Mouse (Mus musculus) embryonic facial prominence, embryonic 14.5 days (tissue): ENCODE data around the gene Umad1. TPM values are rescaled to one million over a fixed set of nuclear protein-coding genes. Genes with fewer than 3 reads are reported as not detected.

Experiments used
- ATAC-seq: fragments of 200-750 bp; cut with Nextera tagmentation; 2 replicates; pipeline ENCODE4 v1.8.0; 2017; ENCODE audit warnings: low read depth, moderate number of reproducible peaks, moderate TSS enrichment
- DNase-seq: peaks from one replicate; pipeline ENCODE4 v3.0.0-alpha.2; 2015; ENCODE audit warnings: low spot score
- H3K27ac ChIP-seq: fragments of 300-500 bp; sonication (generic); replicated peaks from 2 replicates; pipeline ENCODE4 v1.5.1; 2014; ENCODE audit warnings: low read depth, mild to moderate bottlenecking, low read length, moderate library complexity
- H3K27me3 ChIP-seq: fragments of 300-500 bp; sonication (generic); replicated peaks from 2 replicates; pipeline ENCODE4 v1.6.1; 2014; ENCODE audit warnings: low read length; ENCODE audit not compliant: control insufficient read depth, insufficient read depth
- H3K36me3 ChIP-seq: fragments of 300-500 bp; sonication (generic); 2 replicates; pipeline ENCODE4 v1.6.1; 2014; ENCODE audit warnings: low read length, mixed read lengths; ENCODE audit not compliant: control insufficient read depth, insufficient read depth
- H3K4me1 ChIP-seq: fragments of 300-500 bp; sonication (generic); 2 replicates; pipeline ENCODE4 v1.6.1; 2014; ENCODE audit warnings: antibody characterized with exemption, low read length; ENCODE audit not compliant: control insufficient read depth, insufficient read depth
- H3K4me2 ChIP-seq: fragments of 300-500 bp; sonication (generic); 2 replicates; pipeline ENCODE4 v1.6.1; 2014; ENCODE audit warnings: low read depth, mild to moderate bottlenecking, low read length, moderate library complexity, mixed read lengths
- H3K4me3 ChIP-seq: fragments of 300-500 bp; sonication (generic); 2 replicates; pipeline ENCODE4 v1.5.1; 2014; ENCODE audit warnings: low read depth, mild to moderate bottlenecking, low read length
- H3K9ac ChIP-seq: fragments of 300-500 bp; sonication (generic); 2 replicates; pipeline ENCODE4 v1.6.1; 2014; ENCODE audit warnings: low read depth, mild to moderate bottlenecking, low read length, moderate library complexity, mixed read lengths
- H3K9me3 ChIP-seq: fragments of 300-500 bp; sonication (generic); 2 replicates; pipeline ENCODE4 v1.6.1; 2016; ENCODE audit warnings: low read length; ENCODE audit not compliant: control insufficient read depth
- WGBS: fragments of 180-500 bp; shearing (Covaris S2); extraction: QIAGEN DNeasy Blood & Tissue Kit; methylation state at CpG from one replicate; pipeline ENCODE4 v1.1.7; 2014; 5-methylcytosine and 5-hydroxymethylcytosine counted together
- polyA plus RNA-seq: library from polyadenylated mRNA; unstranded; fragments of >200 nt; fragmentation: Nextera tagmentation; extraction: Ambion mirVana; gene quantifications from 2 replicates; pipeline ENCODE4 v1.2.1, GENCODE M21; 2014

Umad1 gene
- polyA plus RNA-seq, 1 experiment from 2014 or later, result 20.0 TPM

DNA sequence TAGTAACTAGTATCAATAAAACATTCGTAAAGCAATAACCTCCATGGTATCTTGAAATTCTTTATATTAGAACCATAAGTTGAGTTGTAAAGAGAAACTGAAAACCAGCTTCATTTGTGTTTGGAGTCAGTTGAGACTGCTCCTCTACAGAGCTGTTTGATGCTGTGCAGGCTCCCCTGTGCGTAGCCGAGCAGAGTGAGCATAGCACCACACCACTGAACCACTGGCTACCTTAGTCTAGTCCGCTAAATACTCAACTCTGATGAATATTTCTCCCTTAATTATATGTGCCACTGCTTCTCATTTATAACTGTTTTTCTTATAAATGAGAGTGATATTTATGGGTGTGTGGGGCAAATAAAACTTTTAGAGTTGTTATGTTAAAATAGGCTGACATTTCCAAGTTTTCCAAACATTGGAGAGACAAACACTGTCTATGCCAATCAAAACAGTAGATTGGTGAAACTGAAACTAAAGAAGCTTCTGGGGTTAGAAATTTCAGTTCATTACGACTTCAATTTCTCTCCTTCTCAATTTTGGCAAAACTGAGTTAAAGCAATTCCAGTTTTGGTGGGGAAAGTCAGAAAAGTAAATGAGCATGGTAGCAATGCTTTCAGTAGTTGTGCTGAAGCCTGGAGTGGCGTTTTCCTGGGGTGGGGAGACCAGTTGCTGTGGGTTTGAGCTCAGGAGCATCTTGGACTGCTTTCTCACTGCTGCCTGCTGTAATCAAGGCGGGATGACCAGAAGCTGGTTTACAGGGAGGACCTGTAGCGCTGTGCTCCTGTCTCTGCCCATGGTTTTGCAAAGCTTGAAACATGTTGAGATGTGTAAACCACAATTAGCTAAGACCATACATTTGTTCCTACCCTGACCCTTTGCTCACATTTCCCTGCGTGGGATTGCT, 77.7 kb downstream of the Umad1 start:
- WGBS, result 77% methylated on average over 9 of the region's 9 CpGs
- DNase-seq, result peak; percentile 20

DNA sequence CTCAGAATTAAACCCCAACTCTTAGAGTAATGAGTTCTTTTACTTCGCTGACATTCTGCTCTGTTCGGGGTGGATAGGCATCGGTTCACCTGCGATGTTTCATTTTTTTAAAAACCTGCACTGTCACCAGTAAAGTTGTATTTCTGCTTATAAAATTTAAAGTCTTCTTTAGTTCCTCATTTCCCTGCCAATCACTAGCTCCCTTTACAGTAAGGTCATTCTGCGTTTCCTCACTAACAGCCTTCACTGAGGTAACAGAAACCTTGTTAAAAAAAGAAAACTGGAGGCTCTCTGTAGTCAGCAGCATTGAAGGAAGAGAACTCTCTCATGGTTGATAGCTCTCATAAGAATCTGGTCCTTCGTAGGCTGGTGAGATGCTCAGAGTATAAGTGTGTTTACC, 80.4 kb downstream of the Umad1 start:
- H3K9ac ChIP-seq, result no peak overlapping the region
- H3K27ac ChIP-seq, result no peak overlapping the region
- no peaks in the 10 kb centered on the region for H3K27me3 ChIP-seq
- DNase-seq (no peak), ATAC-seq (no peak)
- H3K9me3 ChIP-seq, result no peaks in the 10 kb centered on the region
- H3K36me3 ChIP-seq, result no peaks in the 10 kb centered on the region
- H3K4me3 ChIP-seq, result no peak overlapping the region
- WGBS, result 87% methylated on average over 6 of the region's 6 CpGs
- H3K4me1 ChIP-seq, result no peaks in the 10 kb centered on the region
- H3K4me2 ChIP-seq, result no peak overlapping the region

More for the DNA sequence above, 77.7 kb downstream of the Umad1 start:
- Histone ChIP-seq H3K4me3 (no peak overlapping the region), H3K4me2 (no peak overlapping the region), H3K27ac (no peak overlapping the region), H3K27me3 (no peaks in the 10 kb centered on the region), H3K9ac (no peak overlapping the region), H3K4me1 (no peaks in the 10 kb centered on the region), H3K36me3 (no peaks in the 10 kb centered on the region), H3K9me3 (no peaks in the 10 kb centered on the region)
- no peak for ATAC-seq

- Histone ChIP-seq H3K4me2 (no peak overlapping the region), H3K9ac (no peak overlapping the region), H3K27me3 (no peaks in the 10 kb centered on the region), H3K36me3 (no peaks in the 10 kb centered on the region), H3K4me3 (no peak overlapping the region), H3K9me3 (no peaks in the 10 kb centered on the region), H3K4me1 (no peaks in the 10 kb centered on the region; the same call in 1 of the 2 replicates), H3K27ac (no peak overlapping the region)
- DNase-seq (no peak), ATAC-seq (no peak)
- 93% methylated on average over 4 of the region's 4 CpGs for WGBS
These were observed 84.2 kb downstream of the Umad1 start for GRCm38 (mm10) chr6:8343271-8343670.

DNA sequence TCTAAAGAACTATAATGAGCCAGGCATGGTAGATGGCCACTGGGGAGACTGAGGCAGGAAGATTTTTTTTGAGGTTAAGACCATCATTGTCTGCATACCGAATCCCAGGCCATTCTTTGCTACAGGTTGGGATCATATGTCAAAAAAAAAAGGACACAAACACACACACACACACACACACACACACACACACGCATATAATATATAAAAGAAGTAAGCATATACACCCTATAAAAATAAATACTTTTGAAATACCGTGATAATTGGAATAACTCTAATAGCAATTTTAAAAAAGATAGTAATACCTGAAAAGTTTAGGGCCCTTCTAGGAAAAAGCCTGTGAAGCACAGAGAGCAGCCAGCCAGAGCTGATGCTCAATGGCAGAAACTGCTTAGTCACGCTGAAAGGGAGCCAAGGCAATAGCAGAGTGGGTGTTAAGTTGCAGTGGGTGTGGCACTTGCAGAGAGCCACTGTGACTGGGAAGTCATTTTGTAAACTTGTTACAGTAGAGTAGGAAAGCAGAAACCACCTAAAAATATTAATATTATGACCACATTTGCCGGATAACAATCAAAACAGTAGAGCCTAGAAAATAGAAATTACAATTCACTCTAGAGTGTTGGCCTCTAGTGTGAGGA, 86.2 kb downstream of the Umad1 start:
- H3K27ac ChIP-seq, result no peak overlapping the region
- DNase-seq (peak; percentile 80), ATAC-seq (peak; percentile 72; the same call in 1 of the 2 replicates)
- no peaks in the 10 kb centered on the region for H3K36me3 ChIP-seq
- no peak overlapping the region for H3K4me2 ChIP-seq
- 63% methylated on average over 5 of the region's 5 CpGs for WGBS
- peaks cover 6% of the 10 kb centered on the region for H3K4me1 ChIP-seq
- no peak overlapping the region for H3K4me3 ChIP-seq
- no peaks in the 10 kb centered on the region for H3K27me3 ChIP-seq
- H3K9ac ChIP-seq, result no peak overlapping the region
- H3K9me3 ChIP-seq, result no peaks in the 10 kb centered on the region

GRCm38 (mm10) chr6:8347154-8347553, 88.1 kb downstream of the Umad1 start:
- Histone ChIP-seq H3K9ac (no peak overlapping the region), H3K9me3 (no peaks in the 10 kb centered on the region), H3K36me3 (no peaks in the 10 kb centered on the region), H3K27me3 (no peaks in the 10 kb centered on the region), H3K4me3 (no peak overlapping the region), H3K4me2 (no peak overlapping the region), H3K27ac (no peak overlapping the region), H3K4me1 (peaks cover 6% of the 10 kb centered on the region)
- ATAC-seq, result no peak
- 80% methylated on average over 2 of the region's 2 CpGs for WGBS
- DNase-seq, result no peak

- 90% methylated on average over 1 of the region's 1 CpGs for WGBS
- DNase-seq, result no peak
- ATAC-seq, result no peak
- Histone ChIP-seq H3K27me3 (no peaks in the 10 kb centered on the region), H3K4me1 (peaks cover 8% of the 10 kb centered on the region), H3K36me3 (no peaks in the 10 kb centered on the region), H3K4me2 (no peak overlapping the region), H3K27ac (no peak overlapping the region; the same call in 1 of the 2 replicates), H3K9me3 (no peaks in the 10 kb centered on the region), H3K4me3 (no peak overlapping the region), H3K9ac (no peak overlapping the region)
These were observed 89.3 kb downstream of the Umad1 start for GRCm38 (mm10) chr6:8348344-8348743.

DNA sequence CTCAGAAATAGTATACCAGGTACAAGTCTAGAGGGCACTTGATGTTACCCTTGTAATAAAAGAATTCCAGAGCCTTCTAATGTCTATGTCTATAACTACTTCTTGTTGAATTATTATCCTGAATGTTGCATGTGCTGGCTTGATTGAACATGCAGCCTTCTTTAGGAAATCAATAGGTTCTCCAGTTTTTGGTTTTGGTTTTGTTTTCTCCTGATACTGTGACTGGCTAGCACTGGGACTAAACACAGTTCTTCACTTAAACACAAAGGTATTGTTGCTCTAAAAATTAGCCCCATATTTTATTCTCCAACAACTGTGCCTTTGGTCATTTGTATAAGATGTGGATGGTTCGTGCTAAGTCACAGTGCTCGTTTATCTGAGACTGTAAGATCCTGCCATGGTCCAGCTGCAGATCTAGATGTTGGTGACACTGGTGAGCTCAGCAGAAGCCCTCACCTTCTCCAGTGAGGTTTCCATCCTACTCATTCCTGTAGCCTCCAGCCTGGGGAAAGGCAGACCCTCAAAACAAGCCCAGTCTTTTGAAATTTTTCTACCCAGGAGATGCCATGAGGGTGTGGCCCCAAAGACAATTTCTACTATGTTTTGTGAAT, 90.1 kb downstream of the Umad1 start:
- Histone ChIP-seq H3K9me3 (no peaks in the 10 kb centered on the region), H3K4me1 (peaks cover 14% of the 10 kb centered on the region), H3K9ac (no peak overlapping the region), H3K27ac (no peak overlapping the region), H3K4me3 (no peak overlapping the region), H3K4me2 (no peak overlapping the region), H3K36me3 (no peaks in the 10 kb centered on the region), H3K27me3 (no peaks in the 10 kb centered on the region)
- 81% methylated on average over 2 of the region's 2 CpGs for WGBS
- ATAC-seq (no peak), DNase-seq (no peak)

- no peaks in the 10 kb centered on the region for H3K36me3 ChIP-seq
- peaks cover 14% of the 10 kb centered on the region for H3K4me1 ChIP-seq
- WGBS, result 77% methylated on average over 2 of the region's 2 CpGs
These were observed 92.4 kb downstream of the Umad1 start for GRCm38 (mm10) chr6:8351507-8351906.

More at GRCm38 (mm10) chr6:8351507-8351906, 92.4 kb downstream of the Umad1 start:
- ATAC-seq (no peak), DNase-seq (no peak)
- H3K27me3 ChIP-seq, result no peaks in the 10 kb centered on the region
- H3K9ac ChIP-seq, result no peak overlapping the region
- H3K4me3 ChIP-seq, result no peak overlapping the region
- H3K27ac ChIP-seq, result no peak overlapping the region
- no peaks in the 10 kb centered on the region for H3K9me3 ChIP-seq
- H3K4me2 ChIP-seq, result no peak overlapping the region
